Mouse (Mus musculus) hindbrain, postnatal 0 days (tissue): Measurements from ENCODE around the gene Akap7. TPM values are rescaled to one million over a fixed set of nuclear protein-coding genes. Genes with fewer than 3 reads are reported as not detected.
A peak's percentile ranks its signal among the peaks of the same experiment; 100 is the strongest.

Source experiments
- ATAC-seq: fragments of 200-750 bp; cut with Nextera tagmentation; 2 replicates; pipeline ENCODE4 v1.8.0; 2017; ENCODE audit warnings: mild to moderate bottlenecking, moderate TSS enrichment, moderate library complexity
- DNase-seq: peaks from one replicate; pipeline ENCODE4 v3.0.0-alpha.2; 2015; ENCODE audit warnings: low spot score
- H3K27ac ChIP-seq: fragments of 300-500 bp; sonication (generic); 2 replicates; pipeline ENCODE4 v1.5.1; 2014; ENCODE audit warnings: mild to moderate bottlenecking
- H3K27me3 ChIP-seq: fragments of 300-500 bp; sonication (generic); 2 replicates; pipeline ENCODE4 v1.6.1; 2014; ENCODE audit warnings: low read length, mixed read lengths; ENCODE audit not compliant: insufficient read depth
- H3K36me3 ChIP-seq: fragments of 300-500 bp; sonication (generic); 2 replicates; pipeline ENCODE4 v1.6.1; 2014; ENCODE audit warnings: low read length, mixed read lengths; ENCODE audit not compliant: insufficient read depth
- H3K4me1 ChIP-seq: fragments of 300-500 bp; sonication (generic); 2 replicates; pipeline ENCODE4 v1.6.1; 2014; ENCODE audit warnings: antibody characterized with exemption, low read length, mixed read lengths; ENCODE audit not compliant: insufficient read depth
- H3K4me2 ChIP-seq: fragments of 300-500 bp; sonication (generic); 2 replicates; pipeline ENCODE4 v1.6.1; 2014; ENCODE audit warnings: low read depth, mild to moderate bottlenecking, low read length, moderate library complexity, mixed read lengths
- H3K4me3 ChIP-seq: fragments of 300-500 bp; sonication (generic); 2 replicates; pipeline ENCODE4 v1.5.1; 2014; ENCODE audit warnings: low read length
- H3K9ac ChIP-seq: fragments of 300-500 bp; sonication (generic); replicated peaks from 2 replicates; pipeline ENCODE4 v1.6.1; 2014; ENCODE audit warnings: mild to moderate bottlenecking, low read length, moderate library complexity, mixed read lengths
- H3K9me3 ChIP-seq: fragments of 300-500 bp; sonication (generic); 2 replicates; pipeline ENCODE4 v1.6.1; 2016; ENCODE audit warnings: low read length, mixed read lengths
- CTCF ChIP-seq: IDR thresholded peaks from 2 replicates; pipeline ENCODE4 v1.5.1; 2016; ENCODE audit warnings: antibody characterized with exemption, control low read depth, low read depth
- WGBS: fragments of 180-500 bp; shearing (Covaris S2); extraction: QIAGEN DNeasy Blood & Tissue Kit; methylation state at CpG from one replicate; pipeline ENCODE4 v1.1.7; 2014; 5-methylcytosine and 5-hydroxymethylcytosine counted together
- polyA plus RNA-seq: library from polyadenylated mRNA; unstranded; fragments of >200 nt; fragmentation: Nextera tagmentation; extraction: Ambion mirVana; gene quantifications from 2 replicates; pipeline ENCODE4 v1.2.1, GENCODE M21; 2015
- total RNA-seq: library from RNA; depleted of rRNA; stranded (reverse); fragments of >200 nt; gene quantifications from 2 replicates; pipeline ENCODE4 v1.2.3, GENCODE M21; 2014

The Akap7 gene
- total and polyA plus RNA-seq, 2 experiments from 2014 or later: 78.0 to 84.0 TPM

DNA sequence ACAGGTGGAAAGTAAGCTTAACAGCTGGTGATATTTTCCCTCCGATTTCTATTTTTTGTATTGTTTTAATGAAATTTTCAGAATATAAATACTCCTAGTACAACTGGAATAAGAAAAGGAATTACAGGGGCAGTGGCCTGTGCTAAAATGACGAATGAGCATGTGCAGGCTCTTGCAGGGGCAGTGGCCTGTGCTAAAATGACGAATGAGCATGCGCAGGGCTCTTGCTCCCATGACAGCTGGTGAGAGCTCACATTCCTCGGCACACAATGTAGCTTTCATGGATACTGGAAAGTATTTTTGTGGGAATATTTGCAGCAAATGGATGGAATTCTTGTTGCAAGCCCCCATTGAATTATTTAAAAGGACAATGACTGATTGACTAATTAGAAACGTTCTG lies 46.5 kb downstream of the Akap7 start:
- DNase-seq: peak; percentile 48

GRCm38 (mm10) chr10:25260724-25261123 lies 46.9 kb downstream of the Akap7 start:
- no peak for ATAC-seq
- WGBS: 90% methylated on average over 10 of the region's 10 CpGs

More for the DNA sequence above, 46.5 kb downstream of the Akap7 start:
- H3K4me3 ChIP-seq: no peak overlapping the region
- ATAC-seq: 0 out of 2 replicates have a peak, but pooled peaks have one; percentile 59
- no peaks in the 10 kb centered on the region for H3K36me3 ChIP-seq
- no peak for TF ChIP-seq CTCF
- WGBS: 33% methylated on average over 6 of the region's 6 CpGs
- H3K9me3 ChIP-seq: no peaks in the 10 kb centered on the region
- H3K27me3 ChIP-seq: no peaks in the 10 kb centered on the region
- H3K9ac ChIP-seq: no peak overlapping the region
- H3K4me1 ChIP-seq: no peaks in the 10 kb centered on the region
- H3K4me2 ChIP-seq: no peak overlapping the region
- no peak overlapping the region for H3K27ac ChIP-seq

GRCm38 (mm10) chr10:25258171-25258570 lies 49.5 kb downstream of the Akap7 start:
- Histone ChIP-seq H3K4me2 (no peak overlapping the region), H3K27ac (no peak overlapping the region), H3K4me3 (no peak overlapping the region), H3K9me3 (no peaks in the 10 kb centered on the region), H3K4me1 (no peaks in the 10 kb centered on the region), H3K36me3 (no peaks in the 10 kb centered on the region), H3K27me3 (no peaks in the 10 kb centered on the region), H3K9ac (no peak overlapping the region)
- no peak for TF ChIP-seq CTCF
- DNase-seq: no peak
- 88% methylated on average over 6 of the region's 6 CpGs for WGBS
- ATAC-seq: no peak

More at GRCm38 (mm10) chr10:25260724-25261123, 46.9 kb downstream of the Akap7 start:
- H3K4me3 ChIP-seq: no peak overlapping the region
- DNase-seq: no peak
- no peaks in the 10 kb centered on the region for H3K9me3 ChIP-seq
- H3K4me1 ChIP-seq: no peaks in the 10 kb centered on the region
- no peak overlapping the region for H3K27ac ChIP-seq
- no peaks in the 10 kb centered on the region for H3K36me3 ChIP-seq
- no peak overlapping the region for H3K4me2 ChIP-seq
- TF ChIP-seq CTCF: no peak
- no peak overlapping the region for H3K9ac ChIP-seq
- no peaks in the 10 kb centered on the region for H3K27me3 ChIP-seq

DNA sequence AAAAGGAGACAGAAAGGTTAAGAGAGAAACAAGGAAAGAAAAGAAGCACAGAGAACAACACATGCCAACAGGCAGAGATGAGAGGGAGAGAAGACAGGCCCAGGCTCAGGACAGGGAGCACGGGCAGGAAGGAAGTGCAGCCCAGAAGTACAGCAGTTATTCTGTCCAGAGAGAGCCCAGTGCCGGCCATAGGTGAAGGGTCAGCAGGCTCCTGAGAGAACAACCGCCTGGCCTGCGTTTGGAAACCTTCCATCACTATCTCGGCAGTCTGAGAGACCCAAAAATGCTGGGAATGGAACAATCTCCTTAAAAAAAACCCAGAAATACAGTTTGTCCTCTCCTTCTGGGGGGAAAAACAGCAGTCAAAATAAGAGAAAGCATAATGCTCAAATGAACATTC lies 50.2 kb downstream of the Akap7 start:
- H3K9me3 ChIP-seq: no peaks in the 10 kb centered on the region
- ATAC-seq: no peak

GRCm38 (mm10) chr10:25253474-25253873 lies 54.2 kb downstream of the Akap7 start:
- no peaks in the 10 kb centered on the region for H3K36me3 ChIP-seq
- no peak overlapping the region for H3K27ac ChIP-seq
- no peaks in the 10 kb centered on the region for H3K4me1 ChIP-seq
- no peak overlapping the region for H3K9ac ChIP-seq
- no peaks in the 10 kb centered on the region for H3K27me3 ChIP-seq
- H3K4me2 ChIP-seq: no peak overlapping the region
- TF ChIP-seq CTCF: no peak
- 84% methylated on average over 2 of the region's 2 CpGs for WGBS
- ATAC-seq: no peak
- no peaks in the 10 kb centered on the region for H3K9me3 ChIP-seq
- no peak overlapping the region for H3K4me3 ChIP-seq
- no peak for DNase-seq

More for the DNA sequence above, 50.2 kb downstream of the Akap7 start:
- Histone ChIP-seq H3K4me1 (no peaks in the 10 kb centered on the region), H3K4me3 (no peak overlapping the region), H3K27me3 (no peaks in the 10 kb centered on the region), H3K27ac (no peak overlapping the region), H3K4me2 (no peak overlapping the region), H3K36me3 (no peaks in the 10 kb centered on the region), H3K9ac (no peak overlapping the region)
- no peak for TF ChIP-seq CTCF
- 78% methylated on average over 5 of the region's 5 CpGs for WGBS
- DNase-seq: no peak

DNA sequence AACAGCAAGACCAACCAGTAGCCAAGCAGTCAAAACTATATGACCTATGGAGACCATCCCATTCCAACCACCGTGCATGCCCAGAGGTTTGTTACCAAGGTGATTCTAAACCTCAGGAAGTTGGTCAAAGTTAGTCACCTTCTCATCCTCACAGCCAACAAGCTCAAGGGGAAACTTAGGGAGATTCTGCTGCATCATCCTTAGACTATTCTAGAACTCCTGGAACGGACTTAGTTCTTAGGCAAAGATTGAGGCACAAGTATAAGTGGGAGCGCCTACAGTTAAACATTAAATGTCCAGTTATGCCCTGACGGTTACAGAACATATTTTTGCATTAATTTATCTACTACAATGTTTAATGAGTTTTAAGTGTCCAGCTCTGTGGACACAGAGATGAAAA lies 54.7 kb downstream of the Akap7 start:
- Histone ChIP-seq H3K27me3 (no peaks in the 10 kb centered on the region), H3K9ac (no peak overlapping the region), H3K9me3 (no peaks in the 10 kb centered on the region), H3K27ac (no peak overlapping the region), H3K36me3 (no peaks in the 10 kb centered on the region), H3K4me3 (no peak overlapping the region), H3K4me1 (no peaks in the 10 kb centered on the region), H3K4me2 (no peak overlapping the region)
- ATAC-seq (no peak), DNase-seq (no peak)
- 92% methylated on average over 4 of the region's 4 CpGs for WGBS
- TF ChIP-seq CTCF: no peak

DNA sequence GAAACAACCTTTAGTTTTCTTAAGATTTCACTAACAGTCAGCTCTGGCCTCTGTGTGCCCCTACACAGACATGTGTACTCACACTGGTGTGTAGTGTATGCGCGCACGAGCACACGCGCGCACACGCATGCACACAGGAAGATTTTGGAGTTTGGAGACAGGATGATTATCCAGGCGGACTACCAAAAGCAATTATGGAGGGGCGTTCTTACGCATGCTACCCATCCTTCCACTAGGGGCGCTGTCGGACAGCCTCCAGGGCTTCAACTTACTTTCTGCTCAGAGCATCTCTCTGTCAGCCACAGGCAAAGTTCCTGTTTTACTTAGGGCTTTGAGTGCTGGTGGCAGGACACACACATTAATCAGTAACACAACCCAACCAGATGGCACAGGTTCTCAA lies 57.6 kb downstream of the Akap7 start:
- peak; percentile 87 for TF ChIP-seq CTCF
- peak; percentile 68; the same call in 1 of the 2 replicates for ATAC-seq
- H3K36me3 ChIP-seq: no peaks in the 10 kb centered on the region
- WGBS: 48% methylated on average over 12 of the region's 12 CpGs
- no peaks in the 10 kb centered on the region for H3K9me3 ChIP-seq
- H3K9ac ChIP-seq: no peak overlapping the region
- no peaks in the 10 kb centered on the region for H3K4me1 ChIP-seq
- H3K4me2 ChIP-seq: no peak overlapping the region
- no peak overlapping the region for H3K27ac ChIP-seq
- peak; percentile 75 for DNase-seq
- no peak overlapping the region for H3K4me3 ChIP-seq
- no peaks in the 10 kb centered on the region for H3K27me3 ChIP-seq
